Mouse (Mus musculus): ENCODE measurements around the gene Umad1.

- TF ChIP-seq GATA1 (IDR thresholded peaks at IDR 0.05; ENCODE audit: borderline replicate concordance, low read length) (no peak), FLI1 (IDR thresholded peaks at IDR 0.05; ENCODE audit: low read length) (no peak)
Observed at GRCm38 (mm10) chr6:8416802-8417569, 157.9 kb downstream of the Umad1 start.
